Mouse (Mus musculus): ENCODE measurements around the gene Pdzd4. TPM values are rescaled to one million over a fixed set of nuclear protein-coding genes. Genes with fewer than 3 reads are reported as not detected.
A peak's percentile ranks its signal among the peaks of the same experiment; 100 is the strongest.

Gene Pdzd4
- total and polyA plus RNA-seq, 3 experiments, result 0.32 to 1.1 (median 0.72) TPM

GRCm38 (mm10) chrX:73805814-73806213 lies 19.0 kb downstream of the Pdzd4 start:
- Histone ChIP-seq H3K27me3 (replicated peaks) (no peaks in the 10 kb centered on the region), H3K9me3 (replicated peaks; ENCODE audit: low read length) (no peaks in the 10 kb centered on the region), H3K4me2 (ENCODE audit: insufficient read depth, low read depth, poor library complexity, severe bottlenecking) (no peak overlapping the region), H3K4me3 (replicated peaks in 1 of 3; ENCODE audit: low read depth in 2 of 3, low read length in 2 of 3, poor library complexity in 1 of 3) (no peak overlapping the region), H3K79me2 (replicated peaks; ENCODE audit: control insufficient read depth, extremely low read depth, insufficient read depth, poor library complexity, severe bottlenecking) (no peaks in the 10 kb centered on the region), H3K36me3 (replicated peaks in 1 of 2; ENCODE audit: control insufficient read depth in 1 of 2, insufficient read depth in 1 of 2, low read length in 1 of 2) (no peaks in the 10 kb centered on the region), H3K4me1 (ENCODE audit: control insufficient read depth in 1 of 2, insufficient read depth in 2 of 2) (no peaks in the 10 kb centered on the region), H3K27ac (ENCODE audit: insufficient read depth, low read depth) (no peak overlapping the region), H3K9ac (ENCODE audit: insufficient read depth, low read depth) (no peak overlapping the region)
- no peak for DNase-seq (ENCODE audit: extremely low read depth)
- dilution Hi-C loops (cut with MboI; ENCODE audit: extremely low pct_ligation_motif_present, extremely low pct_unique_long_range_greater_than_20kb, low sequenced_read_pairs), result no loop called here
- in situ Hi-C loops (cut with MboI; ENCODE audit: low pct_ligation_motif_present, low pct_unique_long_range_greater_than_20kb, low sequenced_read_pairs), result no loop called here
- no peak for TF ChIP-seq IRF4 (IDR thresholded peaks at IDR 0.05; ENCODE audit: low read depth, low read length)

GRCm38 (mm10) chrX:73798502-73798901 lies 26.3 kb downstream of the Pdzd4 start:
- dilution Hi-C loops (cut with MboI; ENCODE audit: extremely low pct_ligation_motif_present, extremely low pct_unique_long_range_greater_than_20kb, low sequenced_read_pairs), result no loop called here
- H3K27ac ChIP-seq (ENCODE audit: insufficient read depth, low read depth), result no peak overlapping the region

GRCm38 (mm10) chrX:73797511-73797910 lies 27.3 kb downstream of the Pdzd4 start:
- TF ChIP-seq ZNF384 (IDR thresholded peaks at IDR 0.05; ENCODE audit: low read depth, low read length) (no peak), MYC (IDR thresholded peaks at IDR 0.05; ENCODE audit: low read depth, low read length) (no peak), NELFE (IDR thresholded peaks at IDR 0.05; ENCODE audit: low read depth, low read length) (no peak), KAT2A (IDR thresholded peaks at IDR 0.05; ENCODE audit: insufficient replicate concordance, low read length) (no peak), POLR2A (IDR thresholded peaks at IDR 0.05; ENCODE audit: low read depth, low read length) (no peak), GABPA (IDR thresholded peaks at IDR 0.05; ENCODE audit: insufficient replicate concordance, low read depth, low read length) (no peak)
- in situ Hi-C loops (cut with MboI; ENCODE audit: low pct_ligation_motif_present, low pct_unique_long_range_greater_than_20kb, low sequenced_read_pairs) (loop anchor here (25.0 kb wide), 1 partner anchor 590 kb away; the partner anchor contains the start of genes Fam3a and Ikbkg), dilution Hi-C loops (cut with MboI; ENCODE audit: extremely low pct_ligation_motif_present, extremely low pct_unique_long_range_greater_than_20kb, low sequenced_read_pairs) (no loop called here)
- no peaks in the 10 kb centered on the region for H3K4me1 ChIP-seq (ENCODE audit: control insufficient read depth in 1 of 2, insufficient read depth in 2 of 2)
- H3K27ac ChIP-seq (ENCODE audit: insufficient read depth, low read depth), result no peak overlapping the region
- H3K79me2 ChIP-seq (replicated peaks; ENCODE audit: control insufficient read depth, extremely low read depth, insufficient read depth, poor library complexity, severe bottlenecking), result no peaks in the 10 kb centered on the region
- H3K4me3 ChIP-seq (replicated peaks in 1 of 3; ENCODE audit: low read depth in 2 of 3, low read length in 2 of 3, poor library complexity in 1 of 3), result no peak overlapping the region
- no peak overlapping the region for H3K4me2 ChIP-seq (ENCODE audit: insufficient read depth, low read depth, poor library complexity, severe bottlenecking)
- peaks cover 3 to 40% of the 10 kb centered on the region in 2 experiments for H3K36me3 ChIP-seq (replicated peaks in 1 of 2; ENCODE audit: control insufficient read depth in 1 of 2, insufficient read depth in 1 of 2, low read length in 1 of 2)
- H3K9ac ChIP-seq (ENCODE audit: insufficient read depth, low read depth), result no peak overlapping the region
- H3K9me3 ChIP-seq (replicated peaks; ENCODE audit: low read length), result no peaks in the 10 kb centered on the region
- no peaks in the 10 kb centered on the region for H3K27me3 ChIP-seq (replicated peaks)
- DNase-seq (ENCODE audit: extremely low read depth), result no peak

More at GRCm38 (mm10) chrX:73798502-73798901, 26.3 kb downstream of the Pdzd4 start:
- Histone ChIP-seq H3K27me3 (replicated peaks) (no peaks in the 10 kb centered on the region), H3K9me3 (replicated peaks; ENCODE audit: low read length) (no peaks in the 10 kb centered on the region), H3K4me3 (replicated peaks in 1 of 3; ENCODE audit: low read depth in 2 of 3, low read length in 2 of 3, poor library complexity in 1 of 3) (no peak overlapping the region), H3K36me3 (replicated peaks in 1 of 2; ENCODE audit: control insufficient read depth in 1 of 2, insufficient read depth in 1 of 2, low read length in 1 of 2) (peaks cover 3 to 36% of the 10 kb centered on the region in 2 experiments), H3K4me2 (ENCODE audit: insufficient read depth, low read depth, poor library complexity, severe bottlenecking) (no peak overlapping the region), H3K79me2 (replicated peaks; ENCODE audit: control insufficient read depth, extremely low read depth, insufficient read depth, poor library complexity, severe bottlenecking) (no peaks in the 10 kb centered on the region), H3K4me1 (ENCODE audit: control insufficient read depth in 1 of 2, insufficient read depth in 2 of 2) (no peaks in the 10 kb centered on the region), H3K9ac (ENCODE audit: insufficient read depth, low read depth) (no peak overlapping the region)
- TF ChIP-seq EP300 (IDR thresholded peaks at IDR 0.05; ENCODE audit: low read length), result no peak
- peak; percentile 4 to 77; a peak in 2 of 4 replicates for TF ChIP-seq CTCF (conservative IDR thresholded peaks at IDR 0.05 in 1 of 2, IDR thresholded peaks at IDR 0.05 in 1 of 2; ENCODE audit: low read depth in 2 of 2, low read length in 2 of 2)
- peak; percentile 71 for TF ChIP-seq RAD21 (IDR thresholded peaks at IDR 0.05; ENCODE audit: low read depth, low read length)
- no peak for TF ChIP-seq ZNF384 (IDR thresholded peaks at IDR 0.05; ENCODE audit: low read depth, low read length)
- TF ChIP-seq SMC3 (IDR thresholded peaks at IDR 0.05; ENCODE audit: low read depth, low read length), result peak; percentile 78
- no peak for TF ChIP-seq PAX5 (IDR thresholded peaks at IDR 0.05; ENCODE audit: low read length)
- DNase-seq (ENCODE audit: extremely low read depth), result peak; percentile 55
- in situ Hi-C loops (cut with MboI; ENCODE audit: low pct_ligation_motif_present, low pct_unique_long_range_greater_than_20kb, low sequenced_read_pairs), result loop anchor here (25.0 kb wide), 1 partner anchor 589 kb away; the partner anchor contains the start of genes Fam3a and Ikbkg

Measured in CH12.LX (cell line).